Mouse (Mus musculus) gastrocnemius, adult 18-20 months (tissue): ENCODE results near the gene 5830473C10Rik. TPM values are rescaled to one million over a fixed set of nuclear protein-coding genes. Genes with fewer than 3 reads are reported as not detected.

Experiments
- total RNA-seq, 2 experiments: library from RNA; stranded (reverse); gene quantifications; 2 replicates each; pipeline ENCODE4 v1.2.3; 2021

5830473C10Rik gene
- total RNA-seq, 2 experiments from 2014 or later = not detected

Other genes with a start within 250 kb of the 5830473C10Rik start
- gene Ankrd17, start 194.5 kb upstream of the 5830473C10Rik start, total RNA-seq = 10 to 100 TPM; 46.7 to 51.7 TPM
- gene Gm9958, start 193.9 kb upstream of the 5830473C10Rik start, total RNA-seq = under 1 TPM; 0.40 to 0.53 TPM
- 10 to 100 TPM in 1 of 2 experiments, under 1 TPM in 1; 0.14 to 26.8 TPM for gene Alb, start 100.2 kb upstream of the 5830473C10Rik start, total RNA-seq
- not detected for gene Afp, start 70.4 kb upstream of the 5830473C10Rik start, total RNA-seq
- under 1 TPM in 1 of 2 experiments, not detected in 1; 0.17 TPM for gene Afm, start 42.2 kb upstream of the 5830473C10Rik start, total RNA-seq
- gene Rassf6, start 79.5 kb downstream of the 5830473C10Rik start, total RNA-seq = not detected
- not detected for gene Cxcl5, start 198.3 kb downstream of the 5830473C10Rik start, total RNA-seq
- gene Ppbp, start 207.4 kb downstream of the 5830473C10Rik start, total RNA-seq = under 1 TPM; 0.21 to 0.28 TPM
- 10 to 100 TPM in 1 of 2 experiments, 1 to 10 TPM in 1; 5.6 to 15.2 TPM for gene Pf4, start 211.3 kb downstream of the 5830473C10Rik start, total RNA-seq
- not detected for gene Cxcl3, start 225.0 kb downstream of the 5830473C10Rik start, total RNA-seq
- not detected for gene Cxcl15, start 233.4 kb downstream of the 5830473C10Rik start, total RNA-seq